Mouse (Mus musculus) common myeloid progenitor, adult 5-6 weeks (primary cell): ENCODE data around the gene Tyk2. TPM values are rescaled to one million over a fixed set of nuclear protein-coding genes. Genes with fewer than 3 reads are reported as not detected.

ENCODE experiments used
- ATAC-seq: replicated peaks from 2 replicates; pipeline ENCODE4 v1.8.0; 2016; ENCODE audit warnings: low read depth, mild to moderate bottlenecking, moderate TSS enrichment, inconsistent platforms; ENCODE audit not compliant: poor library complexity, severe bottlenecking
- total RNA-seq: library from RNA; stranded (forward); fragments of 200-1000, 187-1606 nt; gene quantifications from 2 replicates; pipeline ENCODE4 v1.2.3, GENCODE M21; 2017

The Tyk2 gene
- total RNA-seq, 1 experiment from 2014 or later, result 13.8 TPM

GRCm38 (mm10) chr9:21152715-21153114 is 21.7 kb upstream of the Tyk2 start:
- ATAC-seq, result peak; percentile 67

GRCm38 (mm10) chr9:21149654-21150419 is 18.8 kb upstream of the Tyk2 start, which contains the start of gene Cdc37:
TSS of gene Cdc37 (minus strand) at chr9:21149982.
- peak; percentile 75 for ATAC-seq

DNA sequence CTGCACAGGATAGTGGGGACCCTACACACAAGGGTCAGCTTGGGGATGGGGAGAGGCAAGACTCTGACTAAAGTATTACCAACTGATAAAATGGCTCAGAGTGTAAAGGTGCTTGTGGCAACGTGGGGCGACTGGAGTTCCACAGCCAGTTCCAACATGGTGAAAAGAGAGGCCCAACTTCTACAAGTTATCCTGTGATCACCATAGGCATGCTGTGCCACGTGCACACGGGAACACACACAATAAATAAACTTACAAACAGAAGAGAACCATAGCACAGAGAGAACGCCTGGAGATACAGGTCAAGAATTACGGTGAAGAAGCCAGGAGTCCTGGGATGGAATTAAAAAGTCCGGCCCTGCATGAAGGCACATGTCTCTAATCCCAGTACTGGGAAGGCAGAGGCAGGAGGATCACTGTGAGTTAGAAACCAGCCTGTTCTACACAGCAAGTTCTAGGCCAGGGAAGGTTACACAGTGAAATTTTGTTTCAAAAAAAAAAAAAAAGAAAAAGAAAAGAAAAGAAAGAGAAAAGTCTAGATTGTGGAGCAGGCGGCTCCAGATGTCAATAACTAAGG is 18.1 kb upstream of the Tyk2 start:
- ATAC-seq, result no peak

DNA sequence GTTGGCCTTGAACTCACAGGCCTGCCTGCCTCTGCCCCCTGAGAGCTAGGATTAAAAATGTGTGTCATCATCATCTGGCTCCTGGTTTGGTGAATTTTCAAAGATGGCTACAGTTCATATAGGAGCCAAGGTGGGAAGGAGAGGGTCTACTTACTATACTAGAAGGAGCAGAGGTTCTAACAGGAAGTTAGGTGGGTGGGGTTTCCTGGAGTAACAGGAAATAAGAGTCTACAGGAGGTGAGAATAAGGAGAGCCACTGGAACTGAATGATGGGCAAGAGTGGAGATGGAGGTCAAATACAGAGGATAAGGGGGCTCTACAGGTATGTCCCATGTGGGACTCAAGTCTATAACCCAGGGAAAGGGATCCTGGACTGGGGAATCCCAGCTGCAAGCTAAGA is 17.4 kb upstream of the Tyk2 start:
- no peak for ATAC-seq

DNA sequence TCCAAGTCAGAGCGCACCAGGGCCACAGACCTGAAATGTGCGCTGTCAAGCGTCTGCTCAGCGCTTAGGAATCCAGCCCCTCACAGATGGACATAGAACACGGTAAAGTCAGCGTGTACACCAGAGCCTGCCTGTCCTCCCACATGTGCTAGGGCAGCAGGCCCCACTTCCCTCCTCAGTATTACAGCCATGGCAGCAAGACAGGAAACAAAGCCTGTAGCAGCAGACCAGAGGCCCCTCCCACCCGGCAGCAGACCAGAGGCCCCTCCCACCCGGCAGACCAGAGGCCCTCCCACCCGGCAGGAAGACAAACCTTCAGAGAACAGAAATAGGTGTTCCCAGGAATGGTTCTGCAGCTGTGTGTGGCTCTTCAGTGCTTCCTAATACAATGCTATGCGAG is 15.7 kb upstream of the Tyk2 start:
- ATAC-seq, result peak; percentile 88

GRCm38 (mm10) chr9:21145431-21145830 is 14.4 kb upstream of the Tyk2 start:
- ATAC-seq, result no peak

- no peak for ATAC-seq
These were observed 13.3 kb upstream of the Tyk2 start for GRCm38 (mm10) chr9:21144361-21144760.

- ATAC-seq, result no peak
These were observed 10.9 kb upstream of the Tyk2 start for GRCm38 (mm10) chr9:21141922-21142321.

- no peak for ATAC-seq
These were observed 7.3 kb upstream of the Tyk2 start for GRCm38 (mm10) chr9:21138386-21138785.

DNA sequence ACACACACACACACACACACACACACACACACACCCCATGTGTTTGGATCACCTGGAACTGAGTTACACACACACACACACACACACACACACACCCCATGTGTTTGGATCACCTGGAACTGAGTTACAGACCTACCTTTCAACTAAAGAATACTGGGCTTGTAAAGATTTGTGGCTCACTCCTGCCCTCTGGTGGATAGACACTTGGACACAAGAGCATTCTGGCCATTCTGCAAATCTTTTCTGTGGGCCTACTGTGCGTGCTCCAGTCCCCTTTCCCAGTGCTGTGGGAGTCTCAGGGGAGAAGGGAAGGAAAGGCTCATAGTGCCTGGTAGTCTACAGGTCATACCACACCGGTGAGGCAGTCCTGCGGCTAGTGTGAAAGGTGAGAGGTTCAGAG is 6.2 kb upstream of the Tyk2 start:
- ATAC-seq, result peak; percentile 45

DNA sequence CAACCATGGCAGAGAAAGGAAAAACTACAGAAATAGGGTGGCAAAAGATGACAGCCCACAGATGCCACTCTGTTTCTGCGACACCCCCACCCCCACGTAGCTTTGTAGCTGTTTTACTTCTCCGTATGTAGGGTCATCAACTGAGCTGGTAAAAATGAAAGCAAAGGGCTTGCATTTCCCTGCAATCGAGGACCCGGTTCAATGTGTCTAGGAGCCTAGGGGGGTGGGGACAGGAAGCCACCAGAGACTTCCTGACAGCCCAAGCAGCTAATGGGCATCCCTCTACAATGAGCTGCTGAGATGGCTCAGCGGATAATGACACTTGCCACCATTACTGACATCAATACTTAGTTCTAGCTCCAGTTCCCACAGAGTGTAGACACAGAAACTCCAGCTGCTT is 5.4 kb upstream of the Tyk2 start:
- ATAC-seq, result peak; percentile 20; the same call in 1 of the 2 replicates

DNA sequence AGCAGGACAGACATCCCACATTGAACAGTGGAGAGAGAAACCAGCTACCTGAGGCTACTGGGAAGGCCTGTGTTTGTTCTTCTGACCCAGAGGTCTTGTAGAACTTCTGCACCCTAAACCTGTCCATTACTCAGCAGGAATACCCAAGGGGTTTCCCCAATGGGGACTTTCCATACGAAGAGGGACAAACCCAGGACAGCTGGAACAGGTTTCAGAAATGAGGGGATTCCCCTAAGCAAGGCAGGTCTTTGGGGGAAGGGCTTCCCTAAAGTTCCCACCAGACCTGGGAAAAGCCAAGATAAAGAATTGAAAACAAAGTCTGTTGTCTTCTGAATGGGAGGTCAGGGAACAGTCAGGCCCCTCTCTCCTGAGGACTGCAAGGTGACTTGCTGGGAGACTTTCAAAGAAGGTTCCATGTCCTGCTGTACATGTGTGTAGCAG is 4.9 kb upstream of the Tyk2 start:
- no peak for ATAC-seq

- ATAC-seq, result no peak
These were observed 4.4 kb upstream of the Tyk2 start for GRCm38 (mm10) chr9:21135329-21135890.

DNA sequence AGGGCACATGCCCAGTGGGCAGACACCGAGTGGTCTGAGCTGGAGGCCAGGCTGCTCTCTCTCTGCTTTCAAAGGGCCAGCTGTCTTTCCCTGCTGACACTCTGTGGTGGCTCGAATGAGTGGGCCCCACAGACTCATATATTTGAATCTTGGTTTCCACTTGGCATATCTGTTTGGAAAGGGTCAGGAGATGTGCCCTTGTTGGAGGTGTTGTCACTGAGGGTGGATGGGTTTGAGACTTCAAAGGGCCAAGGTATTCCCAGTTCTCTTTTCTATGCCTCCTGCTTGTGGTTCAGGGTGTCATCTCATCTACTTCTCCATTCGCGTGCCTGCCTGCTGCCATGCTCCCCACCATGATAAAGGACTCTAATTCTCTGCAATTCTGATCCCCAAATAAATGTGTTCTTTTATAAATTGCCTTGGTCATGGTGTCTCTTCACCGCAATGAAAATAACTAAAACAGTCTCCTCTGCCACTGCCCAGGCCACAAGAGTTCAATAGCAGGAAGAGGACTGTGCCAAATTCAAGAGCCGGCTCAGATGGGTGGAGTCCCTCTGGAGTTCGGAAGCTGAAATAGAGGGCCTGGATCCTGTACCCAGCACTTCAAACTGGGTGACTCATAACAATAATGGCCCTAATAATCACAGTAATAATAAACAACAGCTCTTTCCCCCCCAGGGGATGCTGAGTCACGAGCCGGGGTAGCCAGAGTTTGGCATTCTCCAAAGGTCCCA is 3.7 kb upstream of the Tyk2 start:
- no peak for ATAC-seq

- no peak for ATAC-seq
These were observed 2.1 kb upstream of the Tyk2 start for GRCm38 (mm10) chr9:21133064-21133707.

GRCm38 (mm10) chr9:21132102-21132775 is 1.2 kb upstream of the Tyk2 start:
- no peak for ATAC-seq

- peak; percentile 50 for ATAC-seq
These were observed 4.8 kb downstream of the Tyk2 start for GRCm38 (mm10) chr9:21126259-21126627.

- ATAC-seq, result peak; percentile 62
These were observed 5.4 kb downstream of the Tyk2 start for GRCm38 (mm10) chr9:21125502-21126258.

DNA sequence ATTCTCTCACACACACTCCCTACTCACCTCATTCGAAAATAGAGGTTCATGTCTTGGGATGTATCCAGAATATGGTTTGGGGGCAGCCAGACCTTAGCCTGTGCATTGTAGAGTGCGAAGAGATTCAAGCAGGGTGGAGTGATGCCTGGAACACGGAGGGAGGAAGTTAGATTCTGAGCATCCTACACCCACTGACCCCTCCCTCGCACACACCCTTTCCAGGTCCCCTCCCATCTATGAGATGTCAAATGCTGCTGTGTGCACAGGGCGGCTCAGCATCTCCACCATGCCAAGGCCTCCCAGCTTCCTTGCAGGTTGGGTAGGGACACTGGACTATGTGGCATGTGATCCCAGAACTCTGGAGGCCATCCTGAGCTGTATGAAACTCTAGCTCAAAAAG is 6.2 kb downstream of the Tyk2 start:
- ATAC-seq, result no peak
